Mouse (Mus musculus): ENCODE data around the gene Als2cr12. TPM values are rescaled to one million over a fixed set of nuclear protein-coding genes. Genes with fewer than 3 reads are reported as not detected.

Als2cr12 gene
- polyA plus RNA-seq (2015; fragmentation: Nextera tagmentation; extraction: Ambion mirVana) = 0.40 TPM in 1 of 2 replicates, not detected in the other

GRCm38 (mm10) chr1:58695810-58696209 lies at the start of gene Als2cr12:
TSS of gene Als2cr12 (minus strand) at chr1:58695989.

GRCm38 (mm10) chr1:58711365-58712016 lies 15.7 kb upstream of the Als2cr12 start, which contains the start of gene Cflar:
TSS of gene Cflar (plus strand) at chr1:58711508.

Other genes with a start within 250 kb of the Als2cr12 start
- gene Orc2, start 190.9 kb downstream of the Als2cr12 start, polyA plus RNA-seq (2015; fragmentation: Nextera tagmentation; extraction: Ambion mirVana) = 14.3 and 14.5 TPM in 2 replicates
- 2.6 and 3.9 TPM in 2 replicates for gene Fam126b, start 109.7 kb downstream of the Als2cr12 start, polyA plus RNA-seq (2015; fragmentation: Nextera tagmentation; extraction: Ambion mirVana)
- 276 and 304 TPM in 2 replicates for gene Ndufb3, start 109.6 kb downstream of the Als2cr12 start, polyA plus RNA-seq (2015; fragmentation: Nextera tagmentation; extraction: Ambion mirVana)
- 29.1 and 37.5 TPM in 2 replicates for gene Cflar, start 15.5 kb upstream of the Als2cr12 start, polyA plus RNA-seq (2015; fragmentation: Nextera tagmentation; extraction: Ambion mirVana)
- gene Casp8, start 99.4 kb upstream of the Als2cr12 start, polyA plus RNA-seq (2015; fragmentation: Nextera tagmentation; extraction: Ambion mirVana) = 13.1 and 16.5 TPM in 2 replicates